Mouse (Mus musculus): ENCODE results near the gene Atp5g1. TPM values are rescaled to one million over a fixed set of nuclear protein-coding genes. Genes with fewer than 3 reads are reported as not detected.

Gene Atp5g1
- polyA plus RNA-seq, 1 experiment: 184 TPM

GRCm38 (mm10) chr11:96047469-96048373, 27.7 kb downstream of the Atp5g1 start:
- Histone ChIP-seq H3K4me3 (ENCODE audit: low read depth, low read length) (no peak overlapping the region), H3K36me3 (ENCODE audit: control insufficient read depth, insufficient read depth, low read length, poor library complexity, severe bottlenecking) (peaks cover 75% of the 10 kb centered on the region), H3K9ac (ENCODE audit: low read depth, poor library complexity, severe bottlenecking) (no peak overlapping the region), H3K27me3 (ENCODE audit: control insufficient read depth, insufficient read depth, low read length, poor library complexity, severe bottlenecking) (no peaks in the 10 kb centered on the region), H3K4me1 (ENCODE audit: control insufficient read depth, insufficient read depth, low read length) (no peaks in the 10 kb centered on the region), H3K27ac (ENCODE audit: insufficient read depth, low read length) (no peak overlapping the region), H3K9me3 (replicated peaks; ENCODE audit: control insufficient read depth, insufficient read depth, low read length, poor library complexity, severe bottlenecking) (no peaks in the 10 kb centered on the region)
- no peak for TF ChIP-seq CTCF (IDR thresholded peaks at IDR 0.05; ENCODE audit: low read depth, low read length)
- TF ChIP-seq POLR2A (IDR thresholded peaks at IDR 0.05; ENCODE audit: insufficient read depth, low read length): no peak
- no peak for TF ChIP-seq EP300 (IDR thresholded peaks at IDR 0.05; ENCODE audit: insufficient read depth, low read depth, low read length)

GRCm38 (mm10) chr11:96046793-96047192, 28.7 kb downstream of the Atp5g1 start:
- TF ChIP-seq CTCF (IDR thresholded peaks at IDR 0.05; ENCODE audit: low read depth, low read length): no peak
- TF ChIP-seq POLR2A (IDR thresholded peaks at IDR 0.05; ENCODE audit: insufficient read depth, low read length): no peak
- TF ChIP-seq EP300 (IDR thresholded peaks at IDR 0.05; ENCODE audit: insufficient read depth, low read depth, low read length): no peak
- no peaks in the 10 kb centered on the region for H3K9me3 ChIP-seq (replicated peaks; ENCODE audit: control insufficient read depth, insufficient read depth, low read length, poor library complexity, severe bottlenecking)
- H3K4me3 ChIP-seq (ENCODE audit: low read depth, low read length): no peak overlapping the region

GRCm38 (mm10) chr11:96046028-96046427, 29.4 kb downstream of the Atp5g1 start:
- peaks cover 67% of the 10 kb centered on the region for H3K36me3 ChIP-seq (ENCODE audit: control insufficient read depth, insufficient read depth, low read length, poor library complexity, severe bottlenecking)
- peak overlapping the region; percentile 50; the same call in 1 of the 2 replicates for H3K27ac ChIP-seq (ENCODE audit: insufficient read depth, low read length)
- H3K4me3 ChIP-seq (ENCODE audit: low read depth, low read length): no peak overlapping the region
- H3K9me3 ChIP-seq (replicated peaks; ENCODE audit: control insufficient read depth, insufficient read depth, low read length, poor library complexity, severe bottlenecking): no peaks in the 10 kb centered on the region
- TF ChIP-seq POLR2A (IDR thresholded peaks at IDR 0.05; ENCODE audit: insufficient read depth, low read length) (no peak), EP300 (IDR thresholded peaks at IDR 0.05; ENCODE audit: insufficient read depth, low read depth, low read length) (no peak), CTCF (IDR thresholded peaks at IDR 0.05; ENCODE audit: low read depth, low read length) (no peak)
- H3K9ac ChIP-seq (ENCODE audit: low read depth, poor library complexity, severe bottlenecking): no peak overlapping the region
- no peaks in the 10 kb centered on the region for H3K4me1 ChIP-seq (ENCODE audit: control insufficient read depth, insufficient read depth, low read length)
- no peaks in the 10 kb centered on the region for H3K27me3 ChIP-seq (ENCODE audit: control insufficient read depth, insufficient read depth, low read length, poor library complexity, severe bottlenecking)

More at GRCm38 (mm10) chr11:96046793-96047192, 28.7 kb downstream of the Atp5g1 start:
- Histone ChIP-seq H3K36me3 (ENCODE audit: control insufficient read depth, insufficient read depth, low read length, poor library complexity, severe bottlenecking) (peaks cover 72% of the 10 kb centered on the region), H3K4me1 (ENCODE audit: control insufficient read depth, insufficient read depth, low read length) (no peaks in the 10 kb centered on the region), H3K9ac (ENCODE audit: low read depth, poor library complexity, severe bottlenecking) (no peak overlapping the region), H3K27me3 (ENCODE audit: control insufficient read depth, insufficient read depth, low read length, poor library complexity, severe bottlenecking) (no peaks in the 10 kb centered on the region), H3K27ac (ENCODE audit: insufficient read depth, low read length) (peak overlapping the region; percentile 38; the same call in 1 of the 2 replicates)

GRCm38 (mm10) chr11:96044803-96045567, 30.5 kb downstream of the Atp5g1 start:
- peak overlapping the region; percentile 39; the same call in 1 of the 2 replicates for H3K27ac ChIP-seq (ENCODE audit: insufficient read depth, low read length)
- H3K36me3 ChIP-seq (ENCODE audit: control insufficient read depth, insufficient read depth, low read length, poor library complexity, severe bottlenecking): peaks cover 56% of the 10 kb centered on the region
- no peaks in the 10 kb centered on the region for H3K4me1 ChIP-seq (ENCODE audit: control insufficient read depth, insufficient read depth, low read length)
- no peak overlapping the region for H3K4me3 ChIP-seq (ENCODE audit: low read depth, low read length)
- no peaks in the 10 kb centered on the region for H3K27me3 ChIP-seq (ENCODE audit: control insufficient read depth, insufficient read depth, low read length, poor library complexity, severe bottlenecking)
- TF ChIP-seq CTCF (IDR thresholded peaks at IDR 0.05; ENCODE audit: low read depth, low read length) (no peak), EP300 (IDR thresholded peaks at IDR 0.05; ENCODE audit: insufficient read depth, low read depth, low read length) (peak; percentile 39; the same call in 1 of the 2 replicates), POLR2A (IDR thresholded peaks at IDR 0.05; ENCODE audit: insufficient read depth, low read length) (no peak)
- H3K9ac ChIP-seq (ENCODE audit: low read depth, poor library complexity, severe bottlenecking): no peak overlapping the region
- no peaks in the 10 kb centered on the region for H3K9me3 ChIP-seq (replicated peaks; ENCODE audit: control insufficient read depth, insufficient read depth, low read length, poor library complexity, severe bottlenecking)

- H3K36me3 ChIP-seq (ENCODE audit: control insufficient read depth, insufficient read depth, low read length, poor library complexity, severe bottlenecking): peaks cover 15% of the 10 kb centered on the region
- no peak overlapping the region for H3K9ac ChIP-seq (ENCODE audit: low read depth, poor library complexity, severe bottlenecking)
- H3K27me3 ChIP-seq (ENCODE audit: control insufficient read depth, insufficient read depth, low read length, poor library complexity, severe bottlenecking): no peaks in the 10 kb centered on the region
- no peak for TF ChIP-seq POLR2A (IDR thresholded peaks at IDR 0.05; ENCODE audit: insufficient read depth, low read length)
- TF ChIP-seq CTCF (IDR thresholded peaks at IDR 0.05; ENCODE audit: low read depth, low read length): no peak
- no peak for TF ChIP-seq EP300 (IDR thresholded peaks at IDR 0.05; ENCODE audit: insufficient read depth, low read depth, low read length)
- no peak overlapping the region for H3K4me3 ChIP-seq (ENCODE audit: low read depth, low read length)
- H3K9me3 ChIP-seq (replicated peaks; ENCODE audit: control insufficient read depth, insufficient read depth, low read length, poor library complexity, severe bottlenecking): no peaks in the 10 kb centered on the region
- no peaks in the 10 kb centered on the region for H3K4me1 ChIP-seq (ENCODE audit: control insufficient read depth, insufficient read depth, low read length)
- no peak overlapping the region for H3K27ac ChIP-seq (ENCODE audit: insufficient read depth, low read length)
Observed at GRCm38 (mm10) chr11:96038560-96038959, 36.9 kb downstream of the Atp5g1 start.
